Mouse (Mus musculus) layer of hippocampus, postnatal 25 days (tissue): Measurements from ENCODE around the gene Mug2. TPM values are rescaled to one million over a fixed set of nuclear protein-coding genes. Genes with fewer than 3 reads are reported as not detected.
"Not testable (repeated sequence)": the region's sequence is repeated elsewhere in the genome, so short reads cannot be mapped to it uniquely, and the experiment has no call there.

Source experiments
- DNase-seq, 2 experiments: peaks; one replicate each; pipeline ENCODE4 v3.0.0; 2022; ENCODE audit warnings: mixed read lengths in 2 of 2, low spot score in 1 of 2; ENCODE audit errors: extremely low spot score in 1 of 2
- total RNA-seq, 2 experiments: library from RNA; stranded (reverse); gene quantifications; 2 replicates each; pipeline ENCODE4 v1.2.3; 2021

Gene Mug2
- not detected for total RNA-seq

GRCm38 (mm10) chr6:122006461-122006860 is at the start of gene Mug2:
Mug2 (plus strand) TSS chr6:122006761.
- not testable (repeated sequence) for DNase-seq

- DNase-seq: not testable (repeated sequence)
These were observed 48.7 kb upstream of the Mug2 start for GRCm38 (mm10) chr6:121957803-121958349.

- DNase-seq: no peak
These were observed 30.9 kb upstream of the Mug2 start for GRCm38 (mm10) chr6:121975701-121976100.

GRCm38 (mm10) chr6:122100904-122101303 is 94.3 kb downstream of the Mug2 start:
- DNase-seq: no peak

GRCm38 (mm10) chr6:122101671-122102070 is 95.1 kb downstream of the Mug2 start:
- no peak for DNase-seq

GRCm38 (mm10) chr6:122116963-122117362 is 110.4 kb downstream of the Mug2 start:
- DNase-seq: no peak

GRCm38 (mm10) chr6:122129521-122129920 is 123.0 kb downstream of the Mug2 start:
- DNase-seq: no peak

Other genes with a start within 250 kb of the Mug2 start
- gene Mug1, start 168.2 kb upstream of the Mug2 start, total RNA-seq: not detected